Mouse (Mus musculus) naive thymus-derived CD4-positive, alpha-beta T cell, adult 2 months (primary cell): ENCODE data around the gene Heatr5a.

Source experiments
- DNase-seq: peaks from one replicate; pipeline ENCODE4 v3.0.0-alpha.2; 2011; ENCODE audit warnings: low read depth

Heatr5a gene

DNA sequence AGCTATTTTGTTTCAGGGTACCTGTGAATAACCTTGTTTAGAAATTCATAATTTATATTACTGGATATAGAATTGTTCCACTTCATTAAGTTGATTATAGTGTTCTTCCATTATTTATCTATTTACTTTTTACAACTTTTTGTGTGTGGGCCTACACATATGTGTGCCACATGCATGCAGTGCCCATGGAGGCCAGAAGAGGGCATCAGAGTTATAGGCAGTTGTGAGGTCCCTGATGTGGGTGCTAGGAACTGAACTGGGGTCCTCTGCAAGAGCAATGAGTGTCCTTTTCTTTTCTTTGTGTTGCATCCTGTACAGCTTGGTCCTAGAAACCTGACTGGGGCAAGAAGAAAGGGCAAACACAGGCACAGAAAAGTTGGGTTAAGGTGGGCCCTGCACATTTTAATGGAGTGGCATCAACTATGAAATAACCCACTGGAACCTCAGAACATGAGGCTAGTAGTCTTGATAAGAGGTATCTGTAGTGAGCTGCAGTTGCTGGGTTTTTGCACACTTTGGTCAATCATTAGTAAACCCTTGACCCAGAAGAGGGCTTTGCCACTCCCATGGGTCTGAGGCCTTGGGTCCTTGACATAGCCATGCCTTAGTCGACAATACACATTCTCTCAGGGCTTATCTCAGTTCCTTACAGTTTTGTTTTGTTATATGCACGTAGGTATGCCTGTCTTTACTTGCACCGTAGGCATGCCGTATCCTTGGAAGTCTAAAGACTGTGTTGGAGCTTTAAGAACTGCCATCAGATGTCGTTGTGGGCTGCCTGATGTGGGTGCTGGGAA, 1.3 kb upstream of the Heatr5a start:
- DNase-seq: peak; percentile 39

DNA sequence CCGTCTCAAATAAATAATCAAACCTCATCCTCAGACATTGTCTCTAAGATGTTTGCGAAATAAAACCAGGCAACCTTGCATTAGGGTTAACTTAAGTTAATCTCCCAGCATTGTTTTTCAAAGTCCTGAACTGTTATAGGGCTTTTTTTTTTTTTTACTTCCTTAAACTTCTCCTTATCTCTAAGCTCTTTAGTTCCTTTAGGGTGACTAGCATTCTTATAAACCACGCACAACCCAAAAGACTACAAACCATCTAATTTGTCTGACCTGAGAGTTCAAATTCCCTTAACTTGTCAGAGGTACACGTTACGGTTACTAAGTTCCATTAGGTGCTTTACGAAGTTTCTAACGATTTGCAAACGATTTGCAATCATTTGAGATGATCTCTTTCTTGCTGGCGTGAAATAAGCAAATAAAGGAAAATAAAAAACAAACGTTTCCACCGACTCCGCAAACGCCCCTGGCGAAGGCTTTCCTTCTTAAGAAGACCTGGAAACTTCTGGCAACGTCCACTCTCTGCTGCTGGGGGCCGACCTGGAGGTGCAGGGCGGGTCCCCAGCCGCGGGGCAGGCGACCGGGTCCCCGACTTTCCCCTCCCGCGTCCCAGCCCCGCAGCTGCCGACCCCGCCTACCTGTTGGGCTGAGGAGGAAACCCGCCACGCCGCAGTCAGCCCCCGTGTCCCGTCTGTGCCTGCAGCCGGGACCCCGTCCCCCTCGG, 610 bp downstream of the Heatr5a start:
- DNase-seq: no peak

DNA sequence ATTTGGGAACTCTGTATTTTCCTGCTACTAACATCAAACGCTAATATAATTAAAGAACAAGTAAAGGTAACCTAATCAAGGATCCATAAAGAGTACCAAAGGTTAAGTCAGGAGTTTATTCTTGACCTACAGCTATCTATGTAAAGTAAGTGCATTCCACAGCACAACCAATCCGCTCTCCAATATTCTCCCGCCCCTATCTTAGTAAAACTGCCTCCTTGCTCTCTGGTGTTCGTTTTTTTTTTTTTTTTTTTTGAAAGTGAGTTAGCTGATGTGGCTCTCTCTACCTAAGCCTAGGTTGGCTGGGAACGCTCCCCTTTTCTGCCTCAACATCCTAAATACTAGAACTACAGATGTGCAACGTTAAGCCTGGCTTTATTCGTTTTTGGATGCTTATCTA, 1.2 kb downstream of the Heatr5a start:
- no peak for DNase-seq

DNA sequence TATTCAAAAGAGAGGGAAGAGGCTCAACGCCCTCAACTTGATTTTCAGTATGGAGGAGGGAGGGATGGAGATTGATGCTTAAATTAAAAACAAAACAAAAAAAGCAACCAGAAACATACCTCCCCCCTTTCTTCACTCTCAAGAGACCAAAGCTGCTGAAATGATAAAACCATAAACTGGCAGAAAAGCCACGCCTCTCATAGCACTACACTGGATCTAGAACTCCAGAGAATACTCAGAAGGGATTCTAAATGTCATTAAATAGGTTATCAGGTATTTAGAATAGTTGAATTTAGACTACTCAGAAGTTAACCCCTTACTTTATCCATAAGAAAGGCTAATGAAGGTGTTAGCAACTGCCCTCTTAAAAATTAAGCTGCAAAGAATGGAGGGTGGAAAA, 2.0 kb downstream of the Heatr5a start:
- no peak for DNase-seq

DNA sequence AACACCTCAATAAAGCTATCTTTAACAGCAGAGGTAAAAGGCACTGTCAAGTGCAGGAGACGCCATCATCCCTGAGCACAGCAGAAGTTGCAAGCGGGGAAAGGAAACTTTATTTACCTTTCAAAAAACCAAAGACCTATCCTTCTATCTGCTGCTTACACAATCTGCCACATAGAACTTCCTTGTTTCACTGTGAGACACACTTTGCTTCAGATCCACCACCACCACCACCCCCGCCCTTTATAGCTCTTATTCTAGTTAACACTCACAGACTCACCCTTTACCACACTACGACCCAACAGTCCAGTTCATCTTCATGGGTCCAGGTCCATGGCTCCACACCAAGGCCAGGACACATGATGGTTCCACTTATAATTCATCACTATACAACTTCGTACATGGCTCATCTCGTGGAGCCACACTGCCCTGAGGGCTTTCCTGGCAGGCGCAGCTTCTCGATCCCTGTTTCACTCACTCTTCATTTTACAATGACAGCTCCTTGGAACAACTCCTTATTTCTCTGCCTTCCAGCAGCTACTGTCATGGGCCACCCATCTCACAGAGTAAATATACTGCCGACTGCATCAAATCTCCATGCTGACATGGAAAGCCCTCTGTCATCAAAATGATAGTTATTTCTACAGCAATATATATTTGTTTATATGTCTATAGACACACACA, 3.1 kb downstream of the Heatr5a start:
- no peak for DNase-seq

DNA sequence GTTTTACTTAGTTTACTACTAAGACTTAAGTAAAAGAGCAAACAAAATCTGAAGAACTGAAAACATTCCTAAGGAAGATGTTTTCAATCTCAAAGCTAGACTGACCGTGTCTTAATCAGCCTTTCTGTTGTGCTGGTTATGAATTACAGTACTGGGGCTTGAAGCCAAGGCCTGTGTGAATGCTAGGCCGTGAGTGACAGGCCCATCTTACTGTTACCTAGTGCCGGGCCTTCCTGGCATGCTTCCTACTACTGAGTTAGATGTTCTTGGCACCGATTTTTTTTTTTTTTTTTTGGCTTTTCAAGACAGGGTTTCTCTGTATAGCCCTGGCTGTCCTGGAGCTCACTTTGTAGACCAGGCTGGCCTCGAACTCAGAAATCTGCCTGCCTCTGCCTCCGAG, 13.5 kb downstream of the Heatr5a start:
- no peak for DNase-seq

DNA sequence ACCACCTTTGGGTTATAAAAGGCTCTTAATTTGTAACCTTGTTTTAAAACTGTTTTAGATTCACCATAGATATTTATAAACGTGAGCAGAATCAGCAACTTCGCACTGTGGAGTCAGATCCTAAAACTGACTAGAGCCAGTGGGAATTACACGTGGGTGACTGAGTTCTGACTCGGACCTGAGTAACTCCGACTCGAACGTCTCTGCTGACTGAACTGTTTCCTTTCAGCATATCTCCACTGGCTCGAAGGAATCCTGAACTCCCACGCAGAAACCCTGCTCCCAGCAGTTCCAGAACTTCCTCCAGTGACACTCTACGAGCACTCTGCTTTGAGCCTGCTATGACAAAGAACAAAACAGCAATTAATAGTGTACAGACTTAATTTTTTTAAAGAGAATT, 18.8 kb downstream of the Heatr5a start:
- no peak for DNase-seq

DNA sequence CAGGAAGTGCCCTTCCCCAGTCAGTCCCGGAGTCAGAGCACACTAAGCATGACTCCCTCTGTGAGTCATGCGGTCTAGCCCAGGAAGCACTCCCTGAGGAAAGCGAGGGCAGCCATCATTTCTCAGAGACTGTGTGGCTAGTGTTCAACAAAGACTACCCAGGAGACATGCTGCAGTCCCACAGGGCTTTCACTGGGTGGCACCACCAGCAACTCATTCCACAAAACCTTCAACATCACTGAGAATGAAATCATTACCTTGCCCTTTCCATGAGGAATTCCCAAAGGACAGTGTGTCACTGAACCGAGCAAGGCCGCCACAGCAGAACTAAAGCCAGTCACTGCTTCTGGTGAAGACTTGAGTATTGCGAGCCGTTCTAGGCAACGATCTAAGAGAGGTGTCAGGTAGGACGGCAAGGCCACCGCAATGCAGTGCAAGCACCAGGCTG, 23.6 kb downstream of the Heatr5a start:
- no peak for DNase-seq

DNA sequence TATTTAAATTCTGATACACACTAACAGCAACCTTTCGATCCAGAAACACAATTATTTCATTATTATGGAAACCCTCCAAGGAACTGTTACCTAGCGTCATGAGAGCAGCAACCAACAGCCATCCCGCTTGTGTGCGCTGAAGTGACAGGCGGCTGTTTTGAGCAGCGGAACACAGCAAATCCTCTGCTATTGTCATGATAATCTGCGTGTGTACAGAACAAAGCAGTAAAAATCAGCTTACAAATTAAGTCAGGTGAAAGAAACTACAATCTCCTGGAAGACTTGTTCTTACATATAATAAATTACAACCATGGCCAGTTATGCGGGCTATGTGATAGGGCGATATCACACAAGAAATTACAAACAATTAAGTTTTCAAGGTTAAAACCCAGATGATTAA, 25.8 kb downstream of the Heatr5a start:
- no peak for DNase-seq

DNA sequence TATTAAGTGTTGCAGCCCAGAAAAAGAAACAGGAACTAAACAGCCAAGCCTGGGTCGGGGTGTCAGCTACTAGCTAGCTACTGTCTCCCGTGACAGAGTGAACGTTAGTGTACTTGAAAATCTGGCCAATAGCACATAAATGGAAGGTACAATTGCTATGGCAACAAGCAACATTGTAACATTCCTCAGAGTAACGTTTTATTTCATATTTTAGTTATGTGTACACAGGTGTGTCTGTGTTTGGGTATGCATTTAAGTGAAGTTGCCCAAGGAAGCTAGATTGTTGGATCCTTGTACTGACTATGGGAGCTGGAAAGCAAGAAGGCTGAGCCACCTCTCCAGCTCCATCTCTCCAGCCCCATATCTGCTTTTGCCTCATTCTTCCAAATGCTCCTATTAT, 31.3 kb downstream of the Heatr5a start:
- DNase-seq: no peak

DNA sequence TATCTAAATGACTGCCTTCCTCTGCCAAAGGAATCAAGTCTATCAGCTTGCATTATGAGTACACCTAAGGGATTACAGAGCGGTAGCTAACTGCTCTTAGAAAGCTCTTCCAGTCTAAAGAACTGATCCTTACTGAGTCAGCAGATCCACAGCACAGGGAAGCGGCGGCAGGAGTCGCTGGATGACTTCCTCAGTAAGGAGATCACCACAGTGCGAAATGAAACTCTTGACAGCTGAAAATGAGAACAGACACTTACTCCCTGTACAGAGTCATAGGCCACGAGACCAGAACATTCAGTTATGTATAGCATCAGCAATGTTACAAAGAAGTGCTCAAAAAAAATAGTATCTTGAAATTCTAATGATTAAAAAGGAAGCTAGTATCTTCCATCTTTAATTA, 33.2 kb downstream of the Heatr5a start:
- no peak for DNase-seq

DNA sequence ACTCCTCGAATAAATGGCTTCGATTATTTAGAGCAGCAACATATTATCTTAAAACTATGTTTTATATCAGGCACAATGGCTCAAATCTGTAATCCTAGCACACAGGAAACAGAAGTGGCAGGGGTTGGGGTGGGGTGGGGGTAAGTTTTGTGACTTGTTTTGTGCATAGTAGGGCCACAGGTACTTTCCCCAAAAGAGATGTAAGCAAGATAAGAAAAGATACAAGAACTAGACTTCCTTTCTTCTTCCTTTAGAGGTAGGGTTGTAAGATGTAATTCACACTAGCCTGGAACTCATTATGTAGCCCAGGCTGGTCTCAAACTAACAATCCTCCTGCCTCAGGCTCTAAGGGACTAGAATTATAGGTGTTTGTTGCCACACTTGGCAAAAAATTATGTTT, 41.5 kb downstream of the Heatr5a start:
- DNase-seq: peak; percentile 24

DNA sequence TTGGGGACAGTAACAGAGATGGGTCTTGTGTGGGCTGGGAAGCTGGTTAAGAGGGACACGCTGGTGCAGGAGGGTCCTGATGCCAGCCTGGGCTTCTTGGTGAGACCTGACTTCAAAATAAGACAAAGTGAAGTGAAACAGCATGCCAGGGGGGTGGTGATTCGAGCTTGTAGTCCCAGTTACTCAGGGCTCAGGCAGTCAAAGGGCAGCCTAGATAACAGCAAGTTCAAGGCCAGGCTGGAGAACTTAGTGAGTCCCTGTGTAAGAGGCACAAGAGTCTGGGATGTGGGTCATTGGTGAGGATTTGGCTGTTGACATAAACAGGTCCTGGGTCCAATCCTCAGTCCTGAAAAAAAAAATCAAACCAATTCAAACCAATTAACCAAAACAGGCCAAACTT, 53.9 kb downstream of the Heatr5a start:
- no peak for DNase-seq

DNA sequence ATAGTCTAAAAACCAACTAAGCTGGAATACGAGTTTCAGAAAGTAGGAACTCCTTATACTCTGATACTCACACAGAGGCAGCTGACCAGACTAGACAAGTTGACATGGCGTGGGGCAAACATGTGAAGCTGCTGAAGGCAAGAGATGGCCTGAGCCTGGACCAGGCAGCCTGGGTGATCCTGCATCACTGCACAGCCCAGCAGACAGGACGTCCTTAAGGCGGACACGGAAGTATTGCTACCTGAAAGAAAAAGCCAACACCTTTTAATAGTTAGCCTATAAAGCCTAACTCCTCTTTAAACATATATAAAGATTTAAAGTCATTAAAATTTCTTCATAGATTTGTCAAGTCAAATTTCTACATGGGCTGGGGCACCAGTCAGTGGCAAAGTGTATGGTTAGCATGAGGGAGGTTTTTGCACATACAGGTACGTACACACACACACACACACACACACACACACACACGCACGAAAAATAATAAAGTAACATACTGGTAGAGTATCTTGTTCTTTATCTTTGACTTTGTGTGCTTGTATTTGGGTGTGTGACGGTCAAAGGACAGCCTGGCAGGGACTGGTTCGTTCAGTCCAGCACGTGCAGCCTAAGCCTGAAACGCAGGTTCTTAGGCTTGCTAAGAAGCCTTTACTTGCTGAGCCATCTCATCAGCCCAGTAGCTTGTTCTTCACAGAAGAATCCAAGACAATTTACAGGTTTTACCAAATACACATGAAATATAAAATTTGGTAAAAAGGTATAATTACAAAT, 56.0 kb downstream of the Heatr5a start:
- DNase-seq: no peak

DNA sequence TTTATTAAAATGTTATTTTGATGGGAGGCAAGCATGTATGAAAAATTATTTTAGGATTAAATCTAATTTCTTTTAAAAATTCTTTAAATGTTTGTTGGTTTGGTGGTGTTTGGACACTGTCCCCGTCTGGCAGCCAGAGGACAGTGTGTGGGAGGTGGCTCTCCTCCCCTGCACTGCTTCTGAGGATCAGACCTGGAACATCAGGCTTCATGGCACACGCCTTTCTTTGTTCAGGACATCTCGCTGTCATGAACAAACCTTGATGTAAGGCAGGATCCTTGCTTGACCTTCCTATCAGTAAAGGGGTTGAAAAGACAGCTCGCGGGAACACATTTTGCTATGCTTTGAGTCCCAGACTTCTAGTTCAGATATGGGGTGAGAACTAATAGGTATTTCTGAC, 61.9 kb downstream of the Heatr5a start:
- DNase-seq: no peak

DNA sequence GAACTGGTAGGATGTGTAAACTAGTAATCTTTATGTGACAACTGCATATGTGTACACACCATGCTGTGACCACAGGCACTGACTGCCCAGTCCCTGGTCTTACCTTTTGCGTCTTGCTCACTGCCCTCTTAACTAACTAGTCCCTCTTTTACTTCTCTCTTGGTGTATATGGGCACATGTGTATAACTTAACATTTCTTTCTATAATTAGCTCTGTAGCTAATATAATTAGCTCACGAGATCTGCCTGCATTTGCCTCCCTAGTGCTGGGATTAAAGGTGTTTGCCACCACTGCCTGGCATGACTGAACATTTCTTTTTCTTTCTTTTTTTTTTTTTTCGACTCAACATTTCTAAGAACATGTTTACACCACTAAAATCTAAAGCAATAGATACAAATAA, 63.6 kb downstream of the Heatr5a start:
- no peak for DNase-seq

DNA sequence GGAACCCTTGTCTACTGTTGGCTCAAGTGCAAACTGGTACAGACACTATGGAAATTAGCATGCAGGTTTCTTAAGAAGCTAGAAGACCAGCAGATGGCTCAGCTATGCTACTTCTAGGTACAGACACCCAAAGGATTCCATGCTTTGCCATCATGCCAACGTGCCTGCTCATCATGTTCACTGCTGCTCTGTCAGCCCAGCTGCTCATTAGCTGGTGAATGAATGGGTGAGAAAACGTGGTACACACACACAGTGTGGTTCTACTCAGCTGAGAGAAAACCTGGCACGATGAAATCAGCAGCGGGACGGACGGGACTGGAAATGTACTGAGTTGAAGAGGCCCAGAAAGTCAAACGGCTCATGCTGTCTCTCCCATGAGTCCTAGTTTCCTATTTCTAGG, 70.6 kb downstream of the Heatr5a start:
- no peak for DNase-seq

DNA sequence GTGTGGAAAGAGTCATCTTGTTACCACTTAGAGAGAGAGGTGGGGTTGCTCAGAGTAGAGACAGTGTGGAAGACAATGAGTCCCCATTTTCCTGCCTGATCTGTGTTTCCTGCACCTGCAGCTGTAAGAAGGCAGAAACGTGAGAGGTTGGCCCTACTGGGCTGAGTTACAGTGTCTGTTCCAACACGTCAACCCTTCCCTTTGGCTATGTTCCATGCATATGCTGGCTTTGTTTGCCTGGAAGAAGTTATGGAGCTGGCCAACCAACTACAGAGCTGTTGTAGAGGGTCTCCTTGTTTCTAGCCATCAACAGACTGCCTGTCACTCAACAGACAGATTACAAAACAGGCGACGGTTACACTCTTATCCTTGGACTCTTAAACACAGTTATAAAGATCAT, 74.2 kb downstream of the Heatr5a start:
- DNase-seq: no peak

DNA sequence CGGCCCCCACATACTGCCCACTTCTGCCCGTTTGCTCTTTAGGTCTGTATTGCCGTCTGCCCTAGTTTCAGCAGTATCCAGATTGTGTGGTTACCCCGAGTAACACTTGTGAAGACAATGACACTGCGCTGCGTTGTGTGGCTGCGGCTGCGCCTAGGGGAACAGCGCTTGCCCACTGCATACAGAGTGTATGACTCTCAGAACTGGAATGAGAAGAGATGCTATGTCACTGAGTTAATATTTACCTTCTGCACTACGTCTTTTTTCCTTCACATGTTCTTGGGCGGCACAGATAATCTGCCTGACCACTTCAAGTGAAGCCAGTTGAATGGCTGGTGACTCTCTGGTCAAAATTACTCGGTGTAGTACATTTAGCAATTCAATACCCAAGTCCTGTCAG, 82.5 kb downstream of the Heatr5a start:
- DNase-seq: peak; percentile 39

DNA sequence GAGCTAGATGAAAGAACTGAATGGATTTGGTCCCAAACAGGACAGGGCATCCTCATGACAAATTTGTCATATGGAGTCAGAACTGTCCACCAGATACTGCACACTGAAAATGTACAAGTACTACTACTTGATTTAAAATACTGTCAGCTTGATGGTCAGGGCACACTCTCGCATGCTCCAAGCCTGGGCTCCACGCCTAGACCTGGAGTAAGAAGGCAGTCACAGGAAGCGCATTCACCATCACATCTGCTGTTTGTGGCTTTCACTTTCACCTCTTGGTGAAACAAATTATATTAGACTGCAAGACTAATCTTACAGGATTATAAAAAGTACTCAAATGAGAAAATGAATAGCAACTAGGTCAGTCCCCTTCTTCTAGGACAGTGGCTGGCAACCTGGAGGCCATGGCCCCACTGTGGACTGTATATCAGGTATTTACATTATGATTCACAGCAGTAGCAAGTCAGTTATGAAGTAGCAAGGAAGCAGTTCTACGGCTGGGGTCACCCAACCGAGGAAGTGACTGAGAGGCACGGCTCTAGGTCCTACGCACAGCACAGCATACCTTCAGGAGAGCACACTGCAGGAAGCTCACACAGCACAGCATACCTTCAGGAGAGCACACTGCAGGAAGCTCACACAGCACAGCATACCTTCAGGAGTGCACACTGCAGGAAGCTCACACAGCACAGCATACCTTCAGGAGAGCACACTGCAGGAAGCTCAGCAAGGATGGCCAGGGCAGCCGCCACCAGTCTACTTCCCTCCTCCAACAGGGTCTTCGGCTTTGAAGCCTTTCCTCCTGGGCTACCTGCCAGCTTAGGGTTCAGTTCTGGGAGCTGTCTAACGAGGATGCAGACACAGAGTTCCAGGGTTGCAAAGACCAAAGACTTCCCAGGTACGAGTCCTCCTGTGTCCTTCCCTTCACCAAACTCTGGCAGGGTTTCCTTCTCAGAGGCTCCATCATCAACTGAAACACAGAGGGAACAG, 83.5 kb downstream of the Heatr5a start:
- DNase-seq: peak; percentile 80

DNA sequence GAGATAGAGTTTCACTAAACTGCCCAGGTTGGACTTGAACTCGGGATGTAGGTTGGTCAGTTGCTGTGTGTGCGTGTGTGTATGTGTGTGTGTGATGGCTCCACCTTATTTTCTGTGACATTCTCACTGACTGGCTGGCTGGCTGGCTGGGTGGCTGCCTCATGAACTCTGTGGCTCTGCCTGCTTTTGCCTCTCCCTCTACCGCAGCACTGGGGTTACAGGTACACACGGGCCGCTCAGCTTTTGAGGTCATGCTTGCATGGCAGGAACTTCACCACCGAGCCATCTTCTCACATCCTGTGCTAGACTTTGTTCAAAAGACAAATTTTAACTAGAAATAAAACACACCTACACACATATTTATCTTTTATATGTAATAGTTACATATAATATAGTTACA, 84.8 kb downstream of the Heatr5a start:
- DNase-seq: peak; percentile 83
